Mouse (Mus musculus) lung, embryonic 14.5 days (tissue): Measurements from ENCODE around the gene Vdr. TPM values are rescaled to one million over a fixed set of nuclear protein-coding genes. Genes with fewer than 3 reads are reported as not detected.

ENCODE experiments used
- ATAC-seq: fragments of 200-750 bp; cut with Nextera tagmentation; 2 replicates; pipeline ENCODE4 v1.8.0; 2017; ENCODE audit warnings: mild to moderate bottlenecking, moderate TSS enrichment, moderate library complexity; ENCODE audit not compliant: insufficient read depth
- DNase-seq: peaks from one replicate; pipeline ENCODE4 v3.0.0-alpha.2; 2015
- H3K27ac ChIP-seq: fragments of 300-500 bp; sonication (generic); 2 replicates; pipeline ENCODE4 v1.5.1; 2014; ENCODE audit warnings: low read depth, mild to moderate bottlenecking, moderate library complexity
- H3K27me3 ChIP-seq: fragments of 300-500 bp; sonication (generic); 2 replicates; pipeline ENCODE4 v1.6.1; 2014; ENCODE audit warnings: low read length, control low read depth; ENCODE audit not compliant: insufficient read depth
- H3K36me3 ChIP-seq: fragments of 300-500 bp; sonication (generic); 2 replicates; pipeline ENCODE4 v1.6.1; 2014; ENCODE audit warnings: control low read depth; ENCODE audit not compliant: insufficient read depth
- H3K4me1 ChIP-seq: fragments of 300-500 bp; sonication (generic); 2 replicates; pipeline ENCODE4 v1.6.1; 2014; ENCODE audit warnings: antibody characterized with exemption, control low read depth; ENCODE audit not compliant: insufficient read depth
- H3K4me2 ChIP-seq: fragments of 300-500 bp; sonication (generic); 2 replicates; pipeline ENCODE4 v1.6.1; 2014; ENCODE audit warnings: mild to moderate bottlenecking
- H3K4me3 ChIP-seq: fragments of 300-500 bp; sonication (generic); 2 replicates; pipeline ENCODE4 v1.5.1; 2014; ENCODE audit warnings: low read depth, low read length
- H3K9ac ChIP-seq: fragments of 300-500 bp; sonication (generic); 2 replicates; pipeline ENCODE4 v1.6.1; 2014
- H3K9me3 ChIP-seq: fragments of 300-500 bp; sonication (generic); 2 replicates; pipeline ENCODE4 v1.6.1; 2016; ENCODE audit warnings: low read depth, low read length, control low read depth
- CTCF ChIP-seq: IDR thresholded peaks from 2 replicates; pipeline ENCODE4 v1.5.1; 2016; ENCODE audit warnings: antibody characterized with exemption, low read depth
- WGBS: fragments of 180-500 bp; shearing (Covaris S2); extraction: QIAGEN DNeasy Blood & Tissue Kit; methylation state at CpG from one replicate; pipeline ENCODE4 v1.1.7; 2014; 5-methylcytosine and 5-hydroxymethylcytosine counted together
- polyA plus RNA-seq: library from polyadenylated mRNA; unstranded; fragments of >200 nt; fragmentation: Nextera tagmentation; extraction: Ambion mirVana; gene quantifications from 2 replicates; pipeline ENCODE4 v1.2.1, GENCODE M21; 2014

Gene Vdr
- polyA plus RNA-seq, 1 experiment from 2014 or later, result 0.38 TPM

- DNase-seq, result no peak
- H3K4me3 ChIP-seq, result no peak overlapping the region
- WGBS, result 55% methylated on average over 5 of the region's 5 CpGs
- peaks cover 18% of the 10 kb centered on the region; the same call in 1 of the 2 replicates for H3K36me3 ChIP-seq
- H3K9ac ChIP-seq, result no peak overlapping the region
- no peak for TF ChIP-seq CTCF
- H3K4me1 ChIP-seq, result peaks cover 49% of the 10 kb centered on the region
- H3K27me3 ChIP-seq, result no peaks in the 10 kb centered on the region
- no peak overlapping the region for H3K27ac ChIP-seq
- no peaks in the 10 kb centered on the region for H3K9me3 ChIP-seq
- H3K4me2 ChIP-seq, result peak overlapping the region; percentile 62
- ATAC-seq, result no peak
These were observed 83.7 kb downstream of the Vdr start for GRCm38 (mm10) chr15:97826588-97827261.

- Histone ChIP-seq H3K4me2 (peak overlapping the region; percentile 62), H3K4me3 (peak overlapping the region; percentile 31; the same call in 1 of the 2 replicates), H3K4me1 (peaks cover 53% of the 10 kb centered on the region), H3K9ac (peak overlapping the region; percentile 46; the same call in 1 of the 2 replicates), H3K9me3 (no peaks in the 10 kb centered on the region), H3K27ac (peak overlapping the region; percentile 89), H3K27me3 (no peaks in the 10 kb centered on the region), H3K36me3 (peaks cover 18% of the 10 kb centered on the region; the same call in 1 of the 2 replicates)
- no peak for TF ChIP-seq CTCF
- ATAC-seq (no peak), DNase-seq (no peak)
- 44% methylated on average over 12 of the region's 12 CpGs for WGBS
These were observed 84.4 kb downstream of the Vdr start for GRCm38 (mm10) chr15:97825941-97826587.

- peak; percentile 63 for TF ChIP-seq CTCF
- H3K9me3 ChIP-seq, result no peaks in the 10 kb centered on the region
- H3K4me2 ChIP-seq, result peak overlapping the region; percentile 62
- peak; percentile 57 for ATAC-seq
- H3K4me1 ChIP-seq, result peaks cover 56% of the 10 kb centered on the region
- DNase-seq, result peak; percentile 92
- peak overlapping the region; percentile 89 for H3K27ac ChIP-seq
- H3K36me3 ChIP-seq, result peaks cover 22% of the 10 kb centered on the region
- WGBS, result 5% methylated on average over 29 of the region's 29 CpGs
- H3K4me3 ChIP-seq, result peak overlapping the region; percentile 31
- H3K27me3 ChIP-seq, result no peaks in the 10 kb centered on the region
- peak overlapping the region; percentile 46 for H3K9ac ChIP-seq
These were observed 85.1 kb downstream of the Vdr start for GRCm38 (mm10) chr15:97825071-97825940.

GRCm38 (mm10) chr15:97824042-97824441 is 86.4 kb downstream of the Vdr start:
- Histone ChIP-seq H3K9me3 (no peaks in the 10 kb centered on the region), H3K4me2 (no peak overlapping the region), H3K4me1 (peaks cover 44% of the 10 kb centered on the region), H3K27me3 (no peaks in the 10 kb centered on the region), H3K36me3 (peaks cover 25% of the 10 kb centered on the region), H3K4me3 (no peak overlapping the region), H3K9ac (no peak overlapping the region; the same call in 1 of the 2 replicates), H3K27ac (peak overlapping the region; percentile 89; the same call in 1 of the 2 replicates)
- no peak for DNase-seq
- no peak for ATAC-seq
- 71% methylated on average over 6 of the region's 6 CpGs for WGBS
- no peak for TF ChIP-seq CTCF

- H3K4me1 ChIP-seq, result peaks cover 39% of the 10 kb centered on the region
- no peak overlapping the region for H3K9ac ChIP-seq
- no peak for DNase-seq
- H3K4me3 ChIP-seq, result no peak overlapping the region
- no peaks in the 10 kb centered on the region for H3K9me3 ChIP-seq
- no peak for ATAC-seq
- H3K4me2 ChIP-seq, result no peak overlapping the region
- H3K36me3 ChIP-seq, result peaks cover 25% of the 10 kb centered on the region
- 78% methylated on average over 12 of the region's 12 CpGs for WGBS
- no peak overlapping the region for H3K27ac ChIP-seq
- H3K27me3 ChIP-seq, result no peaks in the 10 kb centered on the region
- no peak for TF ChIP-seq CTCF
These were observed 87.0 kb downstream of the Vdr start for GRCm38 (mm10) chr15:97823479-97823878.

GRCm38 (mm10) chr15:97822545-97823228 is 87.7 kb downstream of the Vdr start:
- 41% methylated on average over 12 of the region's 12 CpGs for WGBS
- Histone ChIP-seq H3K36me3 (peaks cover 25% of the 10 kb centered on the region), H3K27me3 (no peaks in the 10 kb centered on the region), H3K4me3 (no peak overlapping the region), H3K27ac (peak overlapping the region; percentile 13; the same call in 1 of the 2 replicates), H3K9ac (no peak overlapping the region), H3K4me2 (no peak overlapping the region), H3K9me3 (no peaks in the 10 kb centered on the region), H3K4me1 (peaks cover 36% of the 10 kb centered on the region)
- DNase-seq (no peak), ATAC-seq (0 out of 2 replicates have a peak, but pooled peaks have one; percentile 9)
- no peak for TF ChIP-seq CTCF
